Mouse (Mus musculus) c-Kit-positive CD71-positive TER-119-positive erythroid progenitor cells, embryonic 14.5 days (primary cell): Measurements from ENCODE around the gene Idh3a.

Experiments
- DNase-seq: peaks from one replicate; pipeline ENCODE4 v3.0.0-alpha.2; 2013; ENCODE audit warnings: low spot score

Gene Idh3a

GRCm38 (mm10) chr9:54647456-54647855 lies 61.3 kb downstream of the Idh3a start:
- DNase-seq = no peak

- DNase-seq = no peak
Observed at GRCm38 (mm10) chr9:54649360-54649759, 63.2 kb downstream of the Idh3a start.

GRCm38 (mm10) chr9:54652778-54653177 lies 66.6 kb downstream of the Idh3a start:
- no peak for DNase-seq
